Mouse (Mus musculus): ENCODE results near the gene Kcnt2. TPM values are rescaled to one million over a fixed set of nuclear protein-coding genes. Genes with fewer than 3 reads are reported as not detected.

Kcnt2 gene
- total and polyA plus RNA-seq, 3 experiments, result not detected

- dilution Hi-C loops (cut with MboI; ENCODE audit: extremely low pct_ligation_motif_present, extremely low pct_unique_long_range_greater_than_20kb, low sequenced_read_pairs), result no loop called here
- H3K27me3 ChIP-seq (replicated peaks), result no peaks in the 10 kb centered on the region
- H3K9ac ChIP-seq (ENCODE audit: insufficient read depth, low read depth), result no peak overlapping the region
- no peak for DNase-seq (ENCODE audit: extremely low read depth)
- TF ChIP-seq PAX5 (IDR thresholded peaks at IDR 0.05; ENCODE audit: low read length) (no peak), MXI1 (IDR thresholded peaks at IDR 0.05; ENCODE audit: low read depth, low read length) (no peak), USF1 (IDR thresholded peaks at IDR 0.05; ENCODE audit: low read depth, low read length) (no peak), ETS1 (conservative IDR thresholded peaks at IDR 0.05; ENCODE audit: low read depth, low read length) (no peak), NELFE (IDR thresholded peaks at IDR 0.05; ENCODE audit: low read depth, low read length) (no peak), NRF1 (IDR thresholded peaks at IDR 0.05; ENCODE audit: low read depth, low read length) (no peak), GABPA (IDR thresholded peaks at IDR 0.05; ENCODE audit: insufficient replicate concordance, low read depth, low read length) (no peak), MYC (IDR thresholded peaks at IDR 0.05; ENCODE audit: low read depth, low read length) (no peak), MAFK (IDR thresholded peaks at IDR 0.05; ENCODE audit: insufficient replicate concordance, low read length) (no peak), ELF1 (IDR thresholded peaks at IDR 0.05; ENCODE audit: low read depth, low read length) (no peak)
- H3K36me3 ChIP-seq (replicated peaks in 1 of 2; ENCODE audit: control insufficient read depth in 1 of 2, insufficient read depth in 1 of 2, low read length in 1 of 2), result no peaks in the 10 kb centered on the region
- peaks cover 4% of the 10 kb centered on the region for H3K9me3 ChIP-seq (replicated peaks; ENCODE audit: low read length)
- H3K79me2 ChIP-seq (replicated peaks; ENCODE audit: control insufficient read depth, extremely low read depth, insufficient read depth, poor library complexity, severe bottlenecking), result no peaks in the 10 kb centered on the region
- H3K4me1 ChIP-seq (ENCODE audit: control insufficient read depth in 1 of 2, insufficient read depth in 2 of 2), result no peaks in the 10 kb centered on the region
- no peak overlapping the region for H3K27ac ChIP-seq (ENCODE audit: insufficient read depth, low read depth)
- in situ Hi-C loops (cut with MboI; ENCODE audit: low pct_ligation_motif_present, low pct_unique_long_range_greater_than_20kb, low sequenced_read_pairs), result no loop called here
- H3K4me3 ChIP-seq (replicated peaks in 1 of 3; ENCODE audit: low read depth in 2 of 3, low read length in 2 of 3, poor library complexity in 1 of 3), result no peak overlapping the region
- no peak overlapping the region for H3K4me2 ChIP-seq (ENCODE audit: insufficient read depth, low read depth, poor library complexity, severe bottlenecking)
Observed at GRCm38 (mm10) chr1:140578607-140579006, 332.6 kb downstream of the Kcnt2 start.

DNA sequence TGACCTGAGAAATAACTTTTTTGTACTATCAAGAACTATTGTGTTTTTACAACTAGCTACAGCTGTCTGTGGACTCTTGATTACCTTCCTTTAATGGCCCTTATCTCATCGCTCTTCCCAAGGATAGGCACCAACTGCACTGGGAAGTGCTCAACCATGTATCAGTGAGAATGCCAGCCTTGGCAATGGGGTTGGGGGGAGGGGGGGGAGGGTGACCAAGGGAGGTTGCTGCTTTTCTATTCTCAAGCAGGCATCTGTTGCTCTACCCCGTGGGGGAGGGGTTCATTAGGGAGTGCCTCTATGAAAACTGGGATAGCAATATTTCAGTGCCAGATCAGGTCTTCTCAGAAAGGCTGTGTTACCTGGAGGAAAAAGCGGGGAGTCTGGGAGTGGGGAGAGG is 342.3 kb downstream of the Kcnt2 start:
- Histone ChIP-seq H3K27ac (ENCODE audit: insufficient read depth, low read depth) (no peak overlapping the region), H3K4me3 (replicated peaks in 1 of 3; ENCODE audit: low read depth in 2 of 3, low read length in 2 of 3, poor library complexity in 1 of 3) (no peak overlapping the region), H3K9ac (ENCODE audit: insufficient read depth, low read depth) (no peak overlapping the region), H3K27me3 (replicated peaks) (no peaks in the 10 kb centered on the region), H3K36me3 (replicated peaks in 1 of 2; ENCODE audit: control insufficient read depth in 1 of 2, insufficient read depth in 1 of 2, low read length in 1 of 2) (no peaks in the 10 kb centered on the region), H3K4me1 (ENCODE audit: control insufficient read depth in 1 of 2, insufficient read depth in 2 of 2) (no peaks in the 10 kb centered on the region), H3K79me2 (replicated peaks; ENCODE audit: control insufficient read depth, extremely low read depth, insufficient read depth, poor library complexity, severe bottlenecking) (no peaks in the 10 kb centered on the region), H3K9me3 (replicated peaks; ENCODE audit: low read length) (peaks cover 19% of the 10 kb centered on the region), H3K4me2 (ENCODE audit: insufficient read depth, low read depth, poor library complexity, severe bottlenecking) (no peak overlapping the region)
- dilution Hi-C loops (cut with MboI; ENCODE audit: extremely low pct_ligation_motif_present, extremely low pct_unique_long_range_greater_than_20kb, low sequenced_read_pairs) (no loop called here), in situ Hi-C loops (cut with MboI; ENCODE audit: low pct_ligation_motif_present, low pct_unique_long_range_greater_than_20kb, low sequenced_read_pairs) (no loop called here)
- DNase-seq (ENCODE audit: extremely low read depth), result no peak
- no peak for TF ChIP-seq CTCF (conservative IDR thresholded peaks at IDR 0.05 in 1 of 2, IDR thresholded peaks at IDR 0.05 in 1 of 2; ENCODE audit: low read depth in 2 of 2, low read length in 2 of 2)

DNA sequence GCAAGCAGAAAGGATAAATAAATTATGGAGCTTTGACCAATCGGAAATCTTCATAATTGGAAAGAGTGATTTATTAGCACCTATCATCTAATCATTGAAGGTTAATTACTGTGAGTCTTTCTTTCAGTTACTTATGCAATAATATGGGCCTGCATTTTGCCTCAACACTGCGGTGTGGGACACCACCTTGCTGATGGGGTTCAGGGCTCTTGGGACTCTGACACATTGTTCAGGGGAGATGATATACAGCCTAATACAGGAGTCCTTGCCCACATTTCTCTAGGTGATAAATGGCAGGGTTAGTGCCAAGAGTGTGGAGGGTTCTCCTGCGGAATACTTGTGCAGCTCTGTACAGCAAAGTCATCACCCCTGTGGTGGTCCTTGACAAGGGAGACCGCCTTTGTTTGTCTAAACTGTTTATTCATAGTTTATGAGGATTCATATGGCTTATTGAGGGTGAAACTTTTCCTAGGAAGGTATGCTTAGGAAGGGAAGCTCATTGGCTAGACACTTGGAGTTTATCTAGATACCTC is 362.9 kb downstream of the Kcnt2 start:
- H3K4me3 ChIP-seq (replicated peaks in 1 of 3; ENCODE audit: low read depth in 2 of 3, low read length in 2 of 3, poor library complexity in 1 of 3), result no peak overlapping the region
- dilution Hi-C loops (cut with MboI; ENCODE audit: extremely low pct_ligation_motif_present, extremely low pct_unique_long_range_greater_than_20kb, low sequenced_read_pairs), result no loop called here
- H3K9me3 ChIP-seq (replicated peaks; ENCODE audit: low read length), result peaks cover 13% of the 10 kb centered on the region
- in situ Hi-C loops (cut with MboI; ENCODE audit: low pct_ligation_motif_present, low pct_unique_long_range_greater_than_20kb, low sequenced_read_pairs), result no loop called here
- H3K27ac ChIP-seq (ENCODE audit: insufficient read depth, low read depth), result no peak overlapping the region
- H3K4me1 ChIP-seq (ENCODE audit: control insufficient read depth in 1 of 2, insufficient read depth in 2 of 2), result no peaks in the 10 kb centered on the region
- no peak for TF ChIP-seq POLR2AphosphoS2 (IDR thresholded peaks at IDR 0.05; ENCODE audit: low read depth, low read length)
- TF ChIP-seq ELF1 (IDR thresholded peaks at IDR 0.05; ENCODE audit: low read depth, low read length), result no peak
- TF ChIP-seq JUND (conservative IDR thresholded peaks at IDR 0.05; ENCODE audit: low read depth, low read length), result no peak
- no peak for TF ChIP-seq EP300 (IDR thresholded peaks at IDR 0.05; ENCODE audit: low read length)
- no peak for TF ChIP-seq ZC3H11A (IDR thresholded peaks at IDR 0.05; ENCODE audit: low read depth, low read length)
- TF ChIP-seq GABPA (IDR thresholded peaks at IDR 0.05; ENCODE audit: insufficient replicate concordance, low read depth, low read length), result no peak
- no peak for TF ChIP-seq JUN (IDR thresholded peaks at IDR 0.05; ENCODE audit: insufficient read depth, low read depth, low read length)
- TF ChIP-seq MEF2A (IDR thresholded peaks at IDR 0.05; ENCODE audit: borderline replicate concordance, low read depth, low read length), result no peak
- TF ChIP-seq ZNF384 (IDR thresholded peaks at IDR 0.05; ENCODE audit: low read depth, low read length), result no peak
- TF ChIP-seq ZKSCAN1 (IDR thresholded peaks at IDR 0.05; ENCODE audit: borderline replicate concordance, low read depth, low read length), result no peak
- H3K36me3 ChIP-seq (replicated peaks in 1 of 2; ENCODE audit: control insufficient read depth in 1 of 2, insufficient read depth in 1 of 2, low read length in 1 of 2), result no peaks in the 10 kb centered on the region
- no peak overlapping the region for H3K4me2 ChIP-seq (ENCODE audit: insufficient read depth, low read depth, poor library complexity, severe bottlenecking)
- H3K27me3 ChIP-seq (replicated peaks), result no peaks in the 10 kb centered on the region
- H3K9ac ChIP-seq (ENCODE audit: insufficient read depth, low read depth), result no peak overlapping the region
- H3K79me2 ChIP-seq (replicated peaks; ENCODE audit: control insufficient read depth, extremely low read depth, insufficient read depth, poor library complexity, severe bottlenecking), result no peaks in the 10 kb centered on the region
- no peak for DNase-seq (ENCODE audit: extremely low read depth)

Measured in CH12.LX (cell line).